Mouse (Mus musculus): ENCODE results near the gene Fopnl. TPM values are rescaled to one million over a fixed set of nuclear protein-coding genes. Genes with fewer than 3 reads are reported as not detected.

Gene Fopnl
- polyA plus RNA-seq, 1 experiment from 2014 or later: 45.1 TPM

DNA sequence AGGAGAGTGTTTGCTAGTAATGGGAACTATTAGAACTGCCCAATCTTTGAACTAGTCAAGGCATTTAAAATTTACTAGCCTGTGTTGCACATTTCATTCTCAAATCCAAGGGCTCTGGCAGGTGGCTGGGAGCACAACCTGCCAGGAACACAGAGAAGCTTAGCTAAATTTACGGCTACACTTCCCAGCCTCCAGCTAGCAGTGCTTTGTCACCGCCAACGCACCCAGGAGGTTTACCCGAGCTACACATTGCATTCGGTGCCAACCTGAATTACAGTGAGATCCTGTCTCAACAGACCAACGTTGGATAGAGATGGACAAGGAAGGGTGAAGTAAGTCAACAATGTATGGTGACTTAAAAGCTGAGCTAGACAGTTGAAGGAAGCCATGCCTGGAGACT lies 54.0 kb downstream of the Fopnl start:
- Histone ChIP-seq H3K9ac (replicated peaks) (no peak overlapping the region), H3K9me3 (ENCODE audit: low read length) (no peaks in the 10 kb centered on the region), H3K36me3 (replicated peaks; ENCODE audit: insufficient read depth, low read length) (no peaks in the 10 kb centered on the region), H3K27me3 (ENCODE audit: insufficient read depth, low read length) (no peaks in the 10 kb centered on the region), H3K4me1 (ENCODE audit: insufficient read depth) (no peaks in the 10 kb centered on the region), H3K27ac (ENCODE audit: low read depth) (no peak overlapping the region), H3K4me2 (ENCODE audit: low read depth, low read length) (no peak overlapping the region), H3K4me3 (ENCODE audit: low read depth, low read length) (no peak overlapping the region)
- DNase-seq (no peak), ATAC-seq (no peak)
- TF ChIP-seq CTCF (IDR thresholded peaks at IDR 0.05; ENCODE audit: low read depth): no peak
- 81% methylated on average over 6 of the region's 6 CpGs for WGBS (ENCODE audit: insufficient replicate concordance)

DNA sequence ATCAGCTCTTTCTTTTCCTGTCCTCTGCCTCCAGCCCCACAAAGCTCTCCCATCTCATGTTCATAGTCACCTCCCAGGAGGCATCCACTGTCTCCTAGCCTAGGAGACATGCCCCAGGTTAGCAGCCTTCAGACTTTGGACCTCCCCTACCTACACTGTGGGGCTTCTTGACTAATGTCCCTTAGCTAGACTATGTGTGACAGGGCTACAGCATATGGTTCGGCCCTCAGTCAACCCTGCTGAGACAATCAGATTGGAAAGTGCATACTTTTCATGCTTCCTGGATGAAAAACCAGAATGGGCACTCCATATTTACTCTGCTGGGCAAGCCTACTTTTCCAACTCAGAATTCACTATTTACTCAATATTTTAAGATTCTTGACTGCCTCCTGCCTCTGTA lies 54.8 kb downstream of the Fopnl start:
- no peak for TF ChIP-seq EP300 (IDR thresholded peaks at IDR 0.05; ENCODE audit: low read depth)
- TF ChIP-seq CTCF (IDR thresholded peaks at IDR 0.05; ENCODE audit: low read depth): no peak

DNA sequence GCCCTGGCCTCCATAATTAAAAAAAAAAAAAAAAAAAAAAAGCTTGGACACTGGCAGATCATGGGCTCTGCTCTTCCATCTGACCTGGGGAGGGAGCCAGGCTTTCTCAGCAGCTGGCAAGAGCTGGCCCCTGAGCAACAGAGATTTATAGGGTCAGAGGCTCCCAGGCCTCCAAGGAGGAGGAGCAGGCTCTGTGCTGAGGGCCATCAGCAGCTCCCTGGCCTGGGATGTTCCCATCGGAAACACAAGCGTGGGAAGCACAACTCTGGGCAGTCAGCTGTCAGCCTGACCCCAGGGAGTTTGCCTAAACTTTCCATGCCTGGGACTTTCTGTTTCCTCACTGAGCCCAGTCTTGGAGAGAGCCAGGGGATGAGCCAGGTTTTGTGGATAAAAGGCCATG lies 58.3 kb downstream of the Fopnl start:
- H3K9me3 ChIP-seq (ENCODE audit: low read length): no peaks in the 10 kb centered on the region
- H3K4me3 ChIP-seq (ENCODE audit: low read depth, low read length): no peak overlapping the region
- H3K9ac ChIP-seq (replicated peaks): no peak overlapping the region
- TF ChIP-seq CTCF (IDR thresholded peaks at IDR 0.05; ENCODE audit: low read depth) (no peak), EP300 (IDR thresholded peaks at IDR 0.05; ENCODE audit: low read depth) (no peak)
- WGBS (ENCODE audit: insufficient replicate concordance): 63% methylated on average over 2 of the region's 2 CpGs
- no peaks in the 10 kb centered on the region for H3K4me1 ChIP-seq (ENCODE audit: insufficient read depth)
- DNase-seq (no peak), ATAC-seq (no peak)
- H3K27me3 ChIP-seq (ENCODE audit: insufficient read depth, low read length): no peaks in the 10 kb centered on the region
- no peak overlapping the region for H3K27ac ChIP-seq (ENCODE audit: low read depth)
- H3K36me3 ChIP-seq (replicated peaks; ENCODE audit: insufficient read depth, low read length): no peaks in the 10 kb centered on the region
- no peak overlapping the region for H3K4me2 ChIP-seq (ENCODE audit: low read depth, low read length)

More for the DNA sequence above, 54.8 kb downstream of the Fopnl start:
- no peaks in the 10 kb centered on the region for H3K36me3 ChIP-seq (replicated peaks; ENCODE audit: insufficient read depth, low read length)
- H3K27me3 ChIP-seq (ENCODE audit: insufficient read depth, low read length): no peaks in the 10 kb centered on the region
- no peak overlapping the region for H3K27ac ChIP-seq (ENCODE audit: low read depth)
- 68% methylated on average over 1 of the region's 1 CpGs for whole genome bisulfite sequencing (ENCODE audit: insufficient replicate concordance)
- H3K9me3 ChIP-seq (ENCODE audit: low read length): no peaks in the 10 kb centered on the region
- H3K4me3 ChIP-seq (ENCODE audit: low read depth, low read length): no peak overlapping the region
- H3K9ac ChIP-seq (replicated peaks): no peak overlapping the region
- DNase-seq (no peak), ATAC-seq (no peak)
- H3K4me1 ChIP-seq (ENCODE audit: insufficient read depth): no peaks in the 10 kb centered on the region
- H3K4me2 ChIP-seq (ENCODE audit: low read depth, low read length): no peak overlapping the region

DNA sequence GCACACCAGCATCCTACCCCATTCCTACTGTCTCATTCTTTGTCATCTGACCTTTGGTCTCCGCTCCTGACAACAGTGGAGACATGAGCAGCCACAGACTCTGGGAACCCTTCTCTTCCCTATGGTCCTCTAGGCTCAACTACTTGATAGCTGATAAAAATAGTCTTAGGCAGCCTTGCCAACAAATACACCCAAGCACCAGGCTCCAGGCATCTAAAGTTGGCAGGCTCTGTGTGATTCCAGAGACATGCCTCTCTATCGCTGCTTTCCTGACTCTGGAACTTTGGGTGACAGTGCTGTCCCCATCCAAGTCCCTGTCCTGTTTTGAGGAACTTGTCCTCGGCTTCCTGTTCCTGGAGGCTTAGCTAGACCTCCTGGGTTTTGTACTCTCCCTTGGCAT lies 63.6 kb downstream of the Fopnl start:
- H3K9me3 ChIP-seq (ENCODE audit: low read length): no peaks in the 10 kb centered on the region
- WGBS (ENCODE audit: insufficient replicate concordance): 69% methylated on average over 3 of the region's 3 CpGs
- no peaks in the 10 kb centered on the region for H3K27me3 ChIP-seq (ENCODE audit: insufficient read depth, low read length)
- H3K27ac ChIP-seq (ENCODE audit: low read depth): no peak overlapping the region
- H3K36me3 ChIP-seq (replicated peaks; ENCODE audit: insufficient read depth, low read length): no peaks in the 10 kb centered on the region
- DNase-seq (no peak), ATAC-seq (no peak)
- no peak overlapping the region for H3K4me3 ChIP-seq (ENCODE audit: low read depth, low read length)
- TF ChIP-seq CTCF (IDR thresholded peaks at IDR 0.05; ENCODE audit: low read depth): no peak
- no peak for TF ChIP-seq EP300 (IDR thresholded peaks at IDR 0.05; ENCODE audit: low read depth)
- H3K4me1 ChIP-seq (ENCODE audit: insufficient read depth): no peaks in the 10 kb centered on the region
- no peak overlapping the region for H3K9ac ChIP-seq (replicated peaks)
- H3K4me2 ChIP-seq (ENCODE audit: low read depth, low read length): no peak overlapping the region

DNA sequence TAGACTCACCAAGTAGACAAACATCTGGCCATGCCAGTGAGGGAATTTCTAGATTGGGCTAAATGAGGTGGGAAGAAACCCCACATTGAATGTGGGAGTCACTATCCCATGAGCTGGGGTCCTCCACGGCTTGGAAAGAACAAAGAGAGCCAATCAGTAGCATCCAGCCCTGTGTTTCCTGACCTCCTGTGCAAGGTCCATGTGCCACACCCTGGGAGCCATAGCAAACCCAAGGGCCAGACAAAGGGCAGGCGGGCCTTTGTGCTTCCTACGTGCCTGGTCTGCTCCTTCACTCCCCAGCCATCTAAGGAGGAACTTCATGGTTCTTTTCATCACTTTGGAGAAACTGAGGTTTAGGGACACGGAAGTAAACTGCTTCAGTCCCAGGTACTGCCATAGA lies 64.3 kb downstream of the Fopnl start:
- 68% methylated on average over 4 of the region's 4 CpGs for WGBS (ENCODE audit: insufficient replicate concordance)
- DNase-seq (no peak), ATAC-seq (no peak)
- no peak overlapping the region for H3K27ac ChIP-seq (ENCODE audit: low read depth)
- H3K36me3 ChIP-seq (replicated peaks; ENCODE audit: insufficient read depth, low read length): no peaks in the 10 kb centered on the region
- no peak for TF ChIP-seq CTCF (IDR thresholded peaks at IDR 0.05; ENCODE audit: low read depth)
- no peak for TF ChIP-seq EP300 (IDR thresholded peaks at IDR 0.05; ENCODE audit: low read depth)
- H3K4me1 ChIP-seq (ENCODE audit: insufficient read depth): no peaks in the 10 kb centered on the region
- no peaks in the 10 kb centered on the region for H3K27me3 ChIP-seq (ENCODE audit: insufficient read depth, low read length)
- H3K4me2 ChIP-seq (ENCODE audit: low read depth, low read length): no peak overlapping the region
- no peaks in the 10 kb centered on the region for H3K9me3 ChIP-seq (ENCODE audit: low read length)
- H3K9ac ChIP-seq (replicated peaks): no peak overlapping the region
- no peak overlapping the region for H3K4me3 ChIP-seq (ENCODE audit: low read depth, low read length)

DNA sequence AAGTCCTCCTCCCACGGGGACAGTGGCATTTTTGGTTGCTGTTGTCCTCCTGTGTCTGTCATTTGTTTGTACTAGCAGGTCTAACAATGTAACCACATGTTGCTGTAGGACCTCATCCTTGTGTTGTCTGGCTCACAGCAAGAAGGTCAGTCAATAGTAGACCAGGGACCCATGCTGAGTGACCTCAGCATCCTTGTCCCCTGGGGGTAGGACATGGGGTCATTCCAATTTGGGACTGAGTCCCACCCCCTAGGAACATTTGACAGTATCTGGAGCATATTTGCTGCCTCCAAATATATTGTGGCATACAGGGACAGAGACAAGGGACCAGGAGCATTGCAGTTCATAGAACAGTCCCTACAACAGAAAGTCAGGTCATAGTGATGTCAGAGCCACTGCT lies 67.3 kb downstream of the Fopnl start:
- Histone ChIP-seq H3K4me1 (ENCODE audit: insufficient read depth) (no peaks in the 10 kb centered on the region), H3K4me3 (ENCODE audit: low read depth, low read length) (no peak overlapping the region), H3K4me2 (ENCODE audit: low read depth, low read length) (no peak overlapping the region), H3K9me3 (ENCODE audit: low read length) (no peaks in the 10 kb centered on the region), H3K36me3 (replicated peaks; ENCODE audit: insufficient read depth, low read length) (no peaks in the 10 kb centered on the region), H3K9ac (replicated peaks) (no peak overlapping the region), H3K27me3 (ENCODE audit: insufficient read depth, low read length) (no peaks in the 10 kb centered on the region), H3K27ac (ENCODE audit: low read depth) (no peak overlapping the region)
- TF ChIP-seq CTCF (IDR thresholded peaks at IDR 0.05; ENCODE audit: low read depth): no peak
- TF ChIP-seq EP300 (IDR thresholded peaks at IDR 0.05; ENCODE audit: low read depth): no peak
- ATAC-seq (no peak), DNase-seq (no peak)
- 74% methylated on average over 1 of the region's 1 CpGs for WGBS (ENCODE audit: insufficient replicate concordance)

Other genes starting within 250 kb of the Fopnl start
- gene Nde1, start 154.1 kb downstream of the Fopnl start, polyA plus RNA-seq (2015; fragmentation: Nextera tagmentation; extraction: Ambion mirVana): 24.9 and 28.1 TPM in 2 replicates
- 6.1 TPM in 2 replicates for gene Marf1, start 154.1 kb downstream of the Fopnl start, polyA plus RNA-seq (2015; fragmentation: Nextera tagmentation; extraction: Ambion mirVana)
- 0.36 TPM in 2 replicates for gene Myh11, start 26.0 kb downstream of the Fopnl start, polyA plus RNA-seq (2015; fragmentation: Nextera tagmentation; extraction: Ambion mirVana)
- gene Abcc1, start 44.2 kb upstream of the Fopnl start, polyA plus RNA-seq (2015; fragmentation: Nextera tagmentation; extraction: Ambion mirVana): 1.2 and 1.7 TPM in 2 replicates
- gene A630010A05Rik, start 244.9 kb upstream of the Fopnl start, polyA plus RNA-seq (2015; fragmentation: Nextera tagmentation; extraction: Ambion mirVana): not detected in 2 replicates

All from liver, postnatal 0 days (tissue).